Mouse (Mus musculus): ENCODE data around the gene BC035947. TPM values are rescaled to one million over a fixed set of nuclear protein-coding genes. Genes with fewer than 3 reads are reported as not detected.

Gene BC035947
- total RNA-seq, 1 experiment = 0.09 TPM

DNA sequence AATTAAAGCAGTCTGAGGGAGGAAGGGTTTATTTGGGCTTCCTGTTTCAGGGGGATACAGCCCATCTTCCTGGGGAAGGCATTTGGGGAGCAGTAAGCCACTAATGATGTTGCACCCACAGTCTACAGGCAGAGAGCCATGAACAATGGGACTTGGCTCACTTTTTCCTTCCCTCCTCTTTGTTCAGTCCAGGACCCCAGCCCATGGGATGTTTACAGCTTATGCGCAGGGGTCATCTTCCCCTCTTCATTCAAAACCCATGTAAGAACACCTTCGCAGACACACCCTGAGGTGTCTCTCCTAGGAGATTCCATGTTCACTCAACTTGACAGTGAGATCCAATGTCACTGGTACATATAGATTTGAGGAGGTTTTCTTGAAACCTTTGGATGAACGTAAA lies 16.4 kb upstream of the BC035947 start:
- TF ChIP-seq MAFK (IDR thresholded peaks at IDR 0.05; ENCODE audit: insufficient read depth, low read depth, low read length) (no peak), CHD2 (IDR thresholded peaks at IDR 0.05; ENCODE audit: low read depth, low read length) (no peak), HCFC1 (IDR thresholded peaks at IDR 0.05; ENCODE audit: borderline replicate concordance, insufficient read depth, low read length) (no peak), ZC3H11A (IDR thresholded peaks at IDR 0.05; ENCODE audit: borderline replicate concordance, low read depth, low read length) (no peak), ZNF384 (IDR thresholded peaks at IDR 0.05; ENCODE audit: low read depth, low read length) (no peak)
- DNase-seq (ENCODE audit: low read depth, low spot score) = no peak

DNA sequence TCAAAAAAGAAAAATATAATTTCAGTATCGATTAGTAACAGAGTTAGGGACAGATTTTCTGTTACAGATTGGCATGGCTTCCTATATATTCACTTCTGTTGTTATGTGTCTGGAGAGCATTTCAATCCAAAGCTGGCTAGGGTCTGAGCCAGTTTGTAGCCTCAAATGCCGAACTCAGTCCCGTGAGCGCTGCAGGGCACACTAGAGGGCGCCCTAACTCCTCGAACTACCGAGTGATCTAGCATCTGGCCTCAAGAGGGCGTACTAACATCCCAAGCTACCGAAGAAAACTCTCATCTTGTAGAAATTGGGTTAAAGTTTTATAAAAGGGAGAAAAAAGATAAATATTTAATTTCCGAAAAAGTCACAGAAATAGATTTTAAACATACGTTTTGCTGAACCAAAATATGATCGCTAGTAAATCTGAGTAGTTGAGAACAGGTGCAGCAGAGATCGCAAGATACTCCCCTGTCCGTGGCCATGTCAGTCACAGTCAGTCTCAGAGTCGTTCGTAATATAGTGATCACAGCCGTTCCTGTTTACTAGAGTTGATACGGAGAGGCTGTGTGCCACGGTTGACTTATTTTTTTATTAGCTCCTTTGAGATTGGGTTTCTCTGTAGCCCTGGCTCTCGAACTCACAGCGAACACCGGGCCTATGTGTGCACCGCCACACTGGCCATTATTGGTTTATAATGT lies 13.4 kb upstream of the BC035947 start:
- Histone ChIP-seq H3K4me1 (ENCODE audit: control insufficient read depth in 2 of 2, insufficient read depth in 2 of 2, low read length in 2 of 2, poor library complexity in 1 of 2) (no peaks in the 10 kb centered on the region), H3K9ac (ENCODE audit: insufficient read depth, low read depth, low read length, poor library complexity, severe bottlenecking) (no peak overlapping the region), H3K36me3 (ENCODE audit: control insufficient read depth, insufficient read depth, low read length, poor library complexity, severe bottlenecking) (no peaks in the 10 kb centered on the region), H3K9me3 (ENCODE audit: control insufficient read depth, insufficient read depth, low read depth, low read length) (no peaks in the 10 kb centered on the region), H3K4me3 (ENCODE audit: insufficient read depth in 1 of 2, low read depth in 1 of 2, low read length in 2 of 2, poor library complexity in 1 of 2, severe bottlenecking in 1 of 2) (no peak overlapping the region), H3K27ac (ENCODE audit: insufficient read depth, low read depth, low read length, poor library complexity, severe bottlenecking) (no peak overlapping the region)
- TF ChIP-seq ZNF384 (IDR thresholded peaks at IDR 0.05; ENCODE audit: low read depth, low read length) (no peak), ZC3H11A (IDR thresholded peaks at IDR 0.05; ENCODE audit: borderline replicate concordance, low read depth, low read length) (peak; percentile 50; the same call in 1 of the 2 replicates), HCFC1 (IDR thresholded peaks at IDR 0.05; ENCODE audit: borderline replicate concordance, insufficient read depth, low read length) (no peak)
- in situ Hi-C loops (cut with MboI; ENCODE audit: low sequenced_read_pairs in 2 of 2, unreplicated experiment in 2 of 2) = no loop called here
- DNase-seq (ENCODE audit: low read depth, low spot score) = peak; percentile 66

More for the DNA sequence above, 16.4 kb upstream of the BC035947 start:
- Histone ChIP-seq H3K4me1 (ENCODE audit: control insufficient read depth in 2 of 2, insufficient read depth in 2 of 2, low read length in 2 of 2, poor library complexity in 1 of 2) (no peaks in the 10 kb centered on the region), H3K27ac (ENCODE audit: insufficient read depth, low read depth, low read length, poor library complexity, severe bottlenecking) (no peak overlapping the region), H3K9me3 (ENCODE audit: control insufficient read depth, insufficient read depth, low read depth, low read length) (no peaks in the 10 kb centered on the region), H3K9ac (ENCODE audit: insufficient read depth, low read depth, low read length, poor library complexity, severe bottlenecking) (no peak overlapping the region), H3K4me3 (ENCODE audit: insufficient read depth in 1 of 2, low read depth in 1 of 2, low read length in 2 of 2, poor library complexity in 1 of 2, severe bottlenecking in 1 of 2) (no peak overlapping the region), H3K36me3 (ENCODE audit: control insufficient read depth, insufficient read depth, low read length, poor library complexity, severe bottlenecking) (no peaks in the 10 kb centered on the region)
- in situ Hi-C loops (cut with MboI; ENCODE audit: low sequenced_read_pairs in 2 of 2, unreplicated experiment in 2 of 2) = no loop called here

DNA sequence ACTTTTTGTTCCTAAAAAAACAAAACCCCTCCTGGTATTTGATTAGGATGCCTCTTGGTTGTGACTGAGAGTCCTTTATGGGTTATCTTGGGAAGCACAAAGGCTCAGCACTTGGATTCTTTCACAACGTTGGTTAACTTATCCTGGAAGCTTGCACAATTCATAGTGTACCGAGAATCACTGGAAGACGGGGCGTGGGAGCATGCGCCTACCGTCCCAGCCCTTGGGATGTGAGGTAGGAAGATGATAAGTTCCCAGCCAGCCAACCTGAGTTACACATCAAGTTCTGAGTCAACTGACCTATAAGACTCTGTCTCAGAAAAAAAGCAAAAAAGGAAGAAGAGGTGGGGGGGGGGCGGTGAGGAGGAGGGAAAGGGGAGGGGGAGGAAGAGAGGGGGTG lies 6.9 kb upstream of the BC035947 start:
- H3K9ac ChIP-seq (ENCODE audit: insufficient read depth, low read depth, low read length, poor library complexity, severe bottlenecking) = no peak overlapping the region
- TF ChIP-seq ZNF384 (IDR thresholded peaks at IDR 0.05; ENCODE audit: low read depth, low read length) (no peak), ZC3H11A (IDR thresholded peaks at IDR 0.05; ENCODE audit: borderline replicate concordance, low read depth, low read length) (no peak), MAFK (IDR thresholded peaks at IDR 0.05; ENCODE audit: insufficient read depth, low read depth, low read length) (no peak), CHD2 (IDR thresholded peaks at IDR 0.05; ENCODE audit: low read depth, low read length) (no peak), HCFC1 (IDR thresholded peaks at IDR 0.05; ENCODE audit: borderline replicate concordance, insufficient read depth, low read length) (no peak)
- no peak overlapping the region for H3K27ac ChIP-seq (ENCODE audit: insufficient read depth, low read depth, low read length, poor library complexity, severe bottlenecking)
- DNase-seq (ENCODE audit: low read depth, low spot score) = no peak
- H3K4me1 ChIP-seq (ENCODE audit: control insufficient read depth in 2 of 2, insufficient read depth in 2 of 2, low read length in 2 of 2, poor library complexity in 1 of 2) = no peaks in the 10 kb centered on the region
- in situ Hi-C loops (cut with MboI; ENCODE audit: low sequenced_read_pairs in 2 of 2, unreplicated experiment in 2 of 2) = no loop called here
- H3K4me3 ChIP-seq (ENCODE audit: insufficient read depth in 1 of 2, low read depth in 1 of 2, low read length in 2 of 2, poor library complexity in 1 of 2, severe bottlenecking in 1 of 2) = no peak overlapping the region
- H3K36me3 ChIP-seq (ENCODE audit: control insufficient read depth, insufficient read depth, low read length, poor library complexity, severe bottlenecking) = no peaks in the 10 kb centered on the region
- H3K9me3 ChIP-seq (ENCODE audit: control insufficient read depth, insufficient read depth, low read depth, low read length) = no peaks in the 10 kb centered on the region

DNA sequence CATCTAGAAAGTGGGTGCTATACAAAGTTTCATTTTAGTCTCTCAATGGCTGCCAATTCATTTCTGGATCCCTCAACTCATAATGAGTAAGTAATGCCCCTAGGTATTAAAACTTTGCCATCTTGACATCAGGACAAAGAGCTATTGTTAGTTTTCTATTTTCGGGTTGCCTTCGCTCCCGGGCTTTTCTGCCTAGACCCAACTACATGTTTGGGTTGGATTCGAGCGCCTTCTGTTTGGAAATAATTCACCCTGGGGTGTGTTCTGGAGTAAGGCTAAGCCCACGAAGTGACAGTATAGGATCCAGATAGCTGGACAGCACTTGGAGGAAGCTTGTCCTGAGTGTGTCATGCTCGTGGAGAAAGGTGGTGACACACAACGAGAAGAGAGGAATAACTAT lies 798 bp upstream of the BC035947 start:
- Histone ChIP-seq H3K36me3 (ENCODE audit: control insufficient read depth, insufficient read depth, low read length, poor library complexity, severe bottlenecking) (no peaks in the 10 kb centered on the region), H3K9ac (ENCODE audit: insufficient read depth, low read depth, low read length, poor library complexity, severe bottlenecking) (no peak overlapping the region), H3K4me3 (ENCODE audit: insufficient read depth in 1 of 2, low read depth in 1 of 2, low read length in 2 of 2, poor library complexity in 1 of 2, severe bottlenecking in 1 of 2) (no peak overlapping the region), H3K9me3 (ENCODE audit: control insufficient read depth, insufficient read depth, low read depth, low read length) (no peaks in the 10 kb centered on the region), H3K27ac (ENCODE audit: insufficient read depth, low read depth, low read length, poor library complexity, severe bottlenecking) (no peak overlapping the region), H3K4me1 (ENCODE audit: control insufficient read depth in 2 of 2, insufficient read depth in 2 of 2, low read length in 2 of 2, poor library complexity in 1 of 2) (peaks cover 0 to 2% of the 10 kb centered on the region in 2 experiments; a peak in 1 of 4 replicates)
- TF ChIP-seq CHD2 (IDR thresholded peaks at IDR 0.05; ENCODE audit: low read depth, low read length) = no peak
- no peak for TF ChIP-seq HCFC1 (IDR thresholded peaks at IDR 0.05; ENCODE audit: borderline replicate concordance, insufficient read depth, low read length)
- TF ChIP-seq ZC3H11A (IDR thresholded peaks at IDR 0.05; ENCODE audit: borderline replicate concordance, low read depth, low read length) = no peak
- TF ChIP-seq MAFK (IDR thresholded peaks at IDR 0.05; ENCODE audit: insufficient read depth, low read depth, low read length) = no peak
- TF ChIP-seq ZNF384 (IDR thresholded peaks at IDR 0.05; ENCODE audit: low read depth, low read length) = no peak
- DNase-seq (ENCODE audit: low read depth, low spot score) = no peak
- in situ Hi-C loops (cut with MboI; ENCODE audit: low sequenced_read_pairs in 2 of 2, unreplicated experiment in 2 of 2) = no loop called here

Measured in ES-E14 (cell line).